Mouse (Mus musculus) spleen, adult 2 months (tissue): ENCODE measurements around the gene Steap3. TPM values are rescaled to one million over a fixed set of nuclear protein-coding genes. Genes with fewer than 3 reads are reported as not detected.

Source experiments
- DNase-seq, 2 experiments: peaks; one replicate each; pipeline versions ENCODE4 v3.0.0 to v3.0.0-alpha.2; 2012 to 2021; ENCODE audit warnings: low spot score in 2 of 2, low read depth in 1 of 2
- H3K27ac ChIP-seq: fragments of 200-500 bp; 2 replicates; pipeline ENCODE4 v1.5.1; 2012; ENCODE audit warnings: low read length, inconsistent platforms; ENCODE audit not compliant: insufficient read depth
- H3K27me3 ChIP-seq: fragments of 200-500 bp; 2 replicates; pipeline ENCODE4 v1.6.1; 2012; ENCODE audit warnings: mild to moderate bottlenecking, moderate library complexity, low read length, inconsistent platforms; ENCODE audit not compliant: control insufficient read depth, insufficient read depth
- H3K36me3 ChIP-seq: fragments of 200-500 bp; 2 replicates; pipeline ENCODE4 v1.6.1; 2012; ENCODE audit warnings: mild to moderate bottlenecking, low read length, inconsistent platforms; ENCODE audit not compliant: control insufficient read depth, insufficient read depth
- H3K4me1 ChIP-seq: fragments of 200-500 bp; 2 replicates; pipeline ENCODE4 v1.6.1; 2011; ENCODE audit warnings: inconsistent platforms; ENCODE audit not compliant: control insufficient read depth, insufficient read depth, insufficient read length
- H3K4me3 ChIP-seq: fragments of 200-500 bp; 2 replicates; pipeline ENCODE4 v1.5.1; 2011; ENCODE audit warnings: mild to moderate bottlenecking, inconsistent platforms; ENCODE audit not compliant: insufficient read depth, insufficient read length; ENCODE audit errors: extremely low read depth
- CTCF ChIP-seq: fragments of 200-500 bp; IDR thresholded peaks from 2 replicates; pipeline ENCODE4 v1.5.1; 2011; ENCODE audit warnings: mild to moderate bottlenecking, inconsistent platforms; ENCODE audit not compliant: insufficient read depth, insufficient read length, insufficient replicate concordance; ENCODE audit errors: extremely low read depth
- POLR2A ChIP-seq: fragments of 200-500 bp; IDR thresholded peaks from 2 replicates; pipeline ENCODE4 v1.6.1; 2011; ENCODE audit warnings: low read depth, low read length, inconsistent platforms
- WGBS: fragments of 180-500 bp; shearing (Covaris S2); methylation state at CpG from one replicate; pipeline ENCODE4 v1.1.7; 2018; 5-methylcytosine and 5-hydroxymethylcytosine counted together
- polyA plus RNA-seq: library from polyadenylated mRNA; depleted of rRNA; stranded (reverse); fragments of >200 nt; gene quantifications from 2 replicates; pipeline ENCODE4 v1.2.3, GENCODE M21; 2012

Gene Steap3
- polyA plus RNA-seq, 1 experiment = 16.2 TPM

DNA sequence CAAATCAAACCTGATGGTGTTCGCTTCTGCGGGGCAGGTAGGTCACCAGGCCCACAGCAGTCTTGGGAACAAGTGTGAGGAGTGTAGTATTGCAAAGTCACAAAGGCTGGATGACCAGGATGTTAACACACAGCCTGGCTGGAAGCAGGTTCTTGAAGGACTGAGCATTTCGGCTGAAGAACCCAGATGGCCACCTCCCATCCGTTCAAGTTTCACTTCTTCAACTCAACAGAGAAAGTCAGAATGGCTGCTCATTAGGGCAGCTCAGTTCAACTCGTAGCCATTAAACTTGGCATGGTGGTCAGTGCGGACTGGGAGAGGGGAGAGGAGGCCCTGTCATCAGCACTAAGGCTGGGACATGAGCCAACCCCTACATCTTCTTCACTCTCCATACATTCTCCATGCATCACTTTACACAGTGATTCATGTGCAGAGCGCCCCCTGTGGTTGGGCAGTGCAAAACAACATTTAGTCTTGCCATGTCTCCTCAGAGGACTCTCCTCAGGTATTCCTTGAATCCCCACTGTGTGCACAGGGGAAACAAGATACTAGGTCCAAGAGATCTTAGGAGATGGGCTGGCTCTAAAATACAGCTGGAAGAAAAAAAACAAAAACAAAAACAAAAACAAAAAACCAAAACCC is 19.9 kb downstream of the Steap3 start:
- no peak for DNase-seq
- Histone ChIP-seq H3K4me1 (peaks cover 5% of the 10 kb centered on the region; the same call in 1 of the 2 replicates), H3K27me3 (no peaks in the 10 kb centered on the region), H3K36me3 (no peaks in the 10 kb centered on the region), H3K27ac (no peak overlapping the region), H3K4me3 (no peak overlapping the region)
- TF ChIP-seq POLR2A (no peak), CTCF (no peak)
- WGBS = 81% methylated on average over 7 of the region's 7 CpGs

DNA sequence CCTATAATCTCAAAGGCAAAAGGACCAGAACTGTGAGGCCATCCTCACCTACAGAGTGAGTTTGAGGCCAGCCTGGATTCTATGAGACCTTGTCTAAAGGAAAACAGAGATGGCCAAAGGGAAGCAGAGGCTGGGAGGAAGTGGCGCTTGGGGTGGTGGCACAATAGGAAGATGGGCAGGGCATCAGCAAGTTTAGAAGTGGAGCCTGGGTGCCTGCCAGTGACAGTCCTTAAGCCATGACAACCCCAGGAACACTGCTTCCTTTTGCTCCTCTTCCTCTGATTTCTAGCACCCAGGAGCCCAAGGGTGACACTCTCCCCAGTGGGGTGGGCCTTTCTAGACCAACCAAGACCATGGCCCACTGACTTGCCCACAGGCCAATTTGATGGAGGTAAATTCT is 21.3 kb downstream of the Steap3 start:
- Histone ChIP-seq H3K4me3 (no peak overlapping the region), H3K27me3 (no peaks in the 10 kb centered on the region), H3K27ac (no peak overlapping the region), H3K4me1 (peaks cover 5% of the 10 kb centered on the region; the same call in 1 of the 2 replicates), H3K36me3 (no peaks in the 10 kb centered on the region)
- DNase-seq = no peak
- 89% methylated on average over 1 of the region's 1 CpGs for WGBS
- TF ChIP-seq POLR2A (no peak), CTCF (no peak)

DNA sequence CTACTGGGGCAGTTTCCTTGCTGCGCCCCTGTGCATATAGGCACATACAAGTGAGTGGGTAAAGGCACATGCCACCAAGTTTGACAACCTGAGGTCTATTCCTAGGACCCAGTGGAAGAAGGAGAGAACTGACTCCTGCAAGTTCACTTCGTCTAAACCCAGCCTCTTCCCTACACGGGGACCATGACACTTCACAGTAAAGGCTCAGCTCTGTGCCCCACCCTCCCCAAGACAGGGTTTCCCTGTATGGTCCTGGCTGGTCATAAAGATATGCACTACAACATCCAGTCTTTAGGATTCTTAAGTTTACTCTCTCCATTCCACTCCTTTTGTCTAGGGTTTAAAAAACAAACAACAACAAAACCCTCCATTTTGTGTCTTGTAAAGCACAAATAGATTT is 21.9 kb downstream of the Steap3 start:
- Histone ChIP-seq H3K27ac (no peak overlapping the region), H3K4me3 (no peak overlapping the region), H3K4me1 (peaks cover 5% of the 10 kb centered on the region; the same call in 1 of the 2 replicates), H3K36me3 (no peaks in the 10 kb centered on the region), H3K27me3 (no peaks in the 10 kb centered on the region)
- 85% methylated on average over 3 of the region's 3 CpGs for WGBS
- TF ChIP-seq CTCF = no peak
- no peak for TF ChIP-seq POLR2A
- DNase-seq = no peak

DNA sequence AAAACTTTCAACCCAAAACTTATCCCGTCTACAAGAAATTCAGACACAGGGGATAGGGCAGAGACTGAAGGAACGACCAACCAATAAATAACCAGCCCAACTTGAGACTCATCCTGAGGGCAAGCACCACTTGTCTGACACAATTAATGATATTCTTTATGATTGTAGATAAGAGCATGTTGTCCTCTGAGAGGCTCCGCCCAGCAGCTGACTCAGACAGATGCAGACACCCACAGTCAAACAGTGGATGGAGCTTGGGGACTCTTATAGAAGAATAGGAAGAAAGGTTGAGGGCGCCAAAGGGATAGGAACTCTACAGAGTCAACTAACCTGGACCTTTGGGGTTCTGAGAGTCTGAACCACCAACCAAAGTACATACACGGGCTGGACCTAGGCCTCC is 22.7 kb downstream of the Steap3 start:
- H3K4me1 ChIP-seq = peaks cover 5% of the 10 kb centered on the region; the same call in 1 of the 2 replicates
- H3K36me3 ChIP-seq = no peaks in the 10 kb centered on the region
- 93% methylated on average over 5 of the region's 5 CpGs for WGBS
- no peaks in the 10 kb centered on the region for H3K27me3 ChIP-seq
- H3K27ac ChIP-seq = no peak overlapping the region
- TF ChIP-seq POLR2A (no peak), CTCF (no peak)
- no peak overlapping the region for H3K4me3 ChIP-seq
- no peak for DNase-seq

DNA sequence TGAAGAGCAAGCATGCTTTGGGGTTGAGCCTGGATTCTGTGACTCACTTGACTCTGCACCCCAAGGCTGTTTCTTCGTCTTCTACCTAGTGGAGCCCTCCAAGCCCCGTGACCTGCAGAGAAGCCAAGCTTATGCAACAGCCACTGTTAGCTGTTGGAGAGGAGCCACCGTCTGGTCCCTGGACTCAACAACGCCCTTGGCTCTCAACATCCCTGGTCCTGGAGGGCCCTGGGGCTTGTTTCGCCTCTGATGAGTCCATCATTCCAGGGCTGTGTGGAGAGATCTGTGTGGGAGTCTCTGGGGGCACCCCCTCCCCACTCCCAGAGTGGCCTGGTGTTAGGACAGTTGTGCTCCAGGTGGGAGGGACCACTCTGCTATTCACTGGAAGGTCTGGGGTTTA is 24.3 kb downstream of the Steap3 start:
- Histone ChIP-seq H3K36me3 (no peaks in the 10 kb centered on the region), H3K27ac (no peak overlapping the region), H3K27me3 (no peaks in the 10 kb centered on the region), H3K4me1 (peaks cover 5% of the 10 kb centered on the region; the same call in 1 of the 2 replicates), H3K4me3 (no peak overlapping the region)
- 87% methylated on average over 5 of the region's 5 CpGs for WGBS
- no peak for DNase-seq
- no peak for TF ChIP-seq CTCF
- no peak for TF ChIP-seq POLR2A

DNA sequence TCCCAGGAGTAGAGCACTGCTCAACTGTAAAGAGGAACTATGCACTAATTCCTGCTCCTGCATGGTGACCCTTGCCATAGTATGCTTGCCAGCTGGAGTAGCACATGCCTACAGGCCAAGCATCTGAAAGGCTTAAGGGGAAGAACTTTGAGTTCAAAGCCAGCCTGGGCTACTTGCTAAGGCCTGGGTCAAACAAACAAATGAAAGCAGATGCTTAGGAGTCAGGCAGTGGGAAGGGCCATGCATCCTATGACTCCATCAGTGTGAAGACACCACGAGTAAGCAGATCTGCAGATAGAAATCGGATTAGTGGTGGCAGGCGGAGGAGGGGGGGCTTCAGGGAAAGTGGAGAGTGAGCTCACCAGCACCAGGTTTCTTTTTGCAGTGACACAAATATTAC is 25.2 kb downstream of the Steap3 start:
- DNase-seq = no peak
- Histone ChIP-seq H3K36me3 (no peaks in the 10 kb centered on the region), H3K27ac (no peak overlapping the region), H3K4me1 (peaks cover 3% of the 10 kb centered on the region; the same call in 1 of the 2 replicates), H3K27me3 (no peaks in the 10 kb centered on the region), H3K4me3 (no peak overlapping the region)
- TF ChIP-seq POLR2A (no peak), CTCF (no peak)
- 87% methylated on average over 3 of the region's 3 CpGs for WGBS

DNA sequence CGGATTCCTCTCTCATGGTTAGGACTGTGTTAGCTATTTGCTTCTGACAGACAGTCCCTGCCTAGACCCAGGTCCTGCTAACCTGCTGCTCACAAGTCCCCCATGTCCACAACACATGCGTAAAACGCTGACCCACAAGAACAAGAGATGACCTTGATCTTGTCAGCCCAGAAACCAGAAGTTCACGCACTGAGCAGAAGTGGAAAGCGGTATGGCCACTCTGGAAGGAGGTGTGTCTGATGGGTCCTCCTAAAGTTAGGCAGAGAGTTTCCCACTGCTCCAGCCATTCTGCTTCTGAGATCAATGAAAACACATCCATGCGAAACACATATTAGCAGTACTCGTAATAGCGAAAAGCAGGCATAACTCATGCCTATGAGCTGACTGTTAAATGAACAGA is 25.6 kb downstream of the Steap3 start:
- TF ChIP-seq POLR2A = no peak
- no peak for TF ChIP-seq CTCF
- peaks cover 3% of the 10 kb centered on the region; the same call in 1 of the 2 replicates for H3K4me1 ChIP-seq
- H3K4me3 ChIP-seq = no peak overlapping the region
- no peak overlapping the region for H3K27ac ChIP-seq
- 92% methylated on average over 8 of the region's 8 CpGs for WGBS
- no peaks in the 10 kb centered on the region for H3K36me3 ChIP-seq
- DNase-seq = no peak
- H3K27me3 ChIP-seq = no peaks in the 10 kb centered on the region
